Mouse (Mus musculus): ENCODE results near the gene Gcnt7. TPM values are rescaled to one million over a fixed set of nuclear protein-coding genes. Genes with fewer than 3 reads are reported as not detected.

The Gcnt7 gene
- polyA plus RNA-seq, 1 experiment: not detected

- Histone ChIP-seq H3K4me3 (replicated peaks) (no peak overlapping the region), H3K27me3 (replicated peaks) (no peaks in the 10 kb centered on the region), H3K4me1 (peaks cover 3% of the 10 kb centered on the region; the same call in 1 of the 2 replicates), H3K9me3 (no peaks in the 10 kb centered on the region), H3K36me3 (replicated peaks; ENCODE audit: low read length) (peaks cover 92% of the 10 kb centered on the region)
- TF ChIP-seq GATA1 (IDR thresholded peaks at IDR 0.05; ENCODE audit: borderline replicate concordance, low read length) (no peak), FLI1 (IDR thresholded peaks at IDR 0.05; ENCODE audit: low read length) (no peak)
Observed at GRCm38 (mm10) chr2:172466427-172467132, 8.2 kb upstream of the Gcnt7 start.

GRCm38 (mm10) chr2:172462813-172463212 lies 4.4 kb upstream of the Gcnt7 start:
- Histone ChIP-seq H3K4me3 (replicated peaks) (no peak overlapping the region), H3K36me3 (replicated peaks; ENCODE audit: low read length) (peaks cover 96% of the 10 kb centered on the region), H3K27me3 (replicated peaks) (no peaks in the 10 kb centered on the region), H3K4me1 (peaks cover 3% of the 10 kb centered on the region; the same call in 1 of the 2 replicates), H3K9me3 (no peaks in the 10 kb centered on the region)
- TF ChIP-seq FLI1 (IDR thresholded peaks at IDR 0.05; ENCODE audit: low read length) (no peak), GATA1 (IDR thresholded peaks at IDR 0.05; ENCODE audit: borderline replicate concordance, low read length) (no peak)

GRCm38 (mm10) chr2:172460647-172461046 lies 2.3 kb upstream of the Gcnt7 start:
- Histone ChIP-seq H3K4me1 (peaks cover 3% of the 10 kb centered on the region; the same call in 1 of the 2 replicates), H3K4me3 (replicated peaks) (no peak overlapping the region), H3K36me3 (replicated peaks; ENCODE audit: low read length) (peaks cover 96% of the 10 kb centered on the region), H3K9me3 (no peaks in the 10 kb centered on the region), H3K27me3 (replicated peaks) (no peaks in the 10 kb centered on the region)
- TF ChIP-seq GATA1 (IDR thresholded peaks at IDR 0.05; ENCODE audit: borderline replicate concordance, low read length) (no peak), FLI1 (IDR thresholded peaks at IDR 0.05; ENCODE audit: low read length) (no peak)

GRCm38 (mm10) chr2:172452458-172452857 lies 5.9 kb downstream of the Gcnt7 start:
- Histone ChIP-seq H3K4me1 (peaks cover 14% of the 10 kb centered on the region), H3K4me3 (replicated peaks) (no peak overlapping the region), H3K27me3 (replicated peaks) (no peaks in the 10 kb centered on the region), H3K36me3 (replicated peaks; ENCODE audit: low read length) (peaks cover 99% of the 10 kb centered on the region), H3K9me3 (no peaks in the 10 kb centered on the region)
- TF ChIP-seq GATA1 (IDR thresholded peaks at IDR 0.05; ENCODE audit: borderline replicate concordance, low read length) (no peak), FLI1 (IDR thresholded peaks at IDR 0.05; ENCODE audit: low read length) (no peak)

- H3K4me1 ChIP-seq: peaks cover 14% of the 10 kb centered on the region
- no peaks in the 10 kb centered on the region for H3K27me3 ChIP-seq (replicated peaks)
- peaks cover 99% of the 10 kb centered on the region for H3K36me3 ChIP-seq (replicated peaks; ENCODE audit: low read length)
- H3K4me3 ChIP-seq (replicated peaks): no peak overlapping the region
- no peaks in the 10 kb centered on the region for H3K9me3 ChIP-seq
- no peak for TF ChIP-seq GATA1 (IDR thresholded peaks at IDR 0.05; ENCODE audit: borderline replicate concordance, low read length)
- no peak for TF ChIP-seq FLI1 (IDR thresholded peaks at IDR 0.05; ENCODE audit: low read length)
Observed at GRCm38 (mm10) chr2:172452031-172452430, 6.4 kb downstream of the Gcnt7 start.

- Histone ChIP-seq H3K9me3 (no peaks in the 10 kb centered on the region), H3K36me3 (replicated peaks; ENCODE audit: low read length) (peaks cover 99% of the 10 kb centered on the region), H3K4me1 (peaks cover 16% of the 10 kb centered on the region), H3K27me3 (replicated peaks) (no peaks in the 10 kb centered on the region), H3K4me3 (replicated peaks) (no peak overlapping the region)
- TF ChIP-seq GATA1 (IDR thresholded peaks at IDR 0.05; ENCODE audit: borderline replicate concordance, low read length) (no peak), FLI1 (IDR thresholded peaks at IDR 0.05; ENCODE audit: low read length) (no peak)
Observed at GRCm38 (mm10) chr2:172450640-172451039, 7.8 kb downstream of the Gcnt7 start.

- no peak for TF ChIP-seq FLI1 (IDR thresholded peaks at IDR 0.05; ENCODE audit: low read length)
- Histone ChIP-seq H3K36me3 (replicated peaks; ENCODE audit: low read length) (peaks cover 99% of the 10 kb centered on the region), H3K27me3 (replicated peaks) (no peaks in the 10 kb centered on the region), H3K4me3 (replicated peaks) (no peak overlapping the region), H3K4me1 (peaks cover 22% of the 10 kb centered on the region), H3K9me3 (no peaks in the 10 kb centered on the region)
Observed at GRCm38 (mm10) chr2:172448329-172448728, 10.1 kb downstream of the Gcnt7 start.

- no peak for TF ChIP-seq GATA1 (IDR thresholded peaks at IDR 0.05; ENCODE audit: borderline replicate concordance, low read length)
- Histone ChIP-seq H3K4me1 (peaks cover 32% of the 10 kb centered on the region), H3K27me3 (replicated peaks) (no peaks in the 10 kb centered on the region), H3K4me3 (replicated peaks) (no peak overlapping the region), H3K36me3 (replicated peaks; ENCODE audit: low read length) (peaks cover 93% of the 10 kb centered on the region), H3K9me3 (no peaks in the 10 kb centered on the region)
Observed at GRCm38 (mm10) chr2:172447317-172447716, 11.1 kb downstream of the Gcnt7 start.

GRCm38 (mm10) chr2:172445617-172446016 lies 12.8 kb downstream of the Gcnt7 start:
- Histone ChIP-seq H3K36me3 (replicated peaks; ENCODE audit: low read length) (peaks cover 85% of the 10 kb centered on the region), H3K9me3 (no peaks in the 10 kb centered on the region), H3K27me3 (replicated peaks) (no peaks in the 10 kb centered on the region), H3K4me3 (replicated peaks) (no peak overlapping the region), H3K4me1 (peaks cover 44% of the 10 kb centered on the region)
- TF ChIP-seq FLI1 (IDR thresholded peaks at IDR 0.05; ENCODE audit: low read length): no peak
- TF ChIP-seq GATA1 (IDR thresholded peaks at IDR 0.05; ENCODE audit: borderline replicate concordance, low read length): no peak

GRCm38 (mm10) chr2:172441176-172441575 lies 17.2 kb downstream of the Gcnt7 start:
- H3K4me3 ChIP-seq (replicated peaks): peak overlapping the region; percentile 99
- no peaks in the 10 kb centered on the region for H3K27me3 ChIP-seq (replicated peaks)
- no peaks in the 10 kb centered on the region for H3K9me3 ChIP-seq
- H3K36me3 ChIP-seq (replicated peaks; ENCODE audit: low read length): peaks cover 40% of the 10 kb centered on the region
- H3K4me1 ChIP-seq: peaks cover 68% of the 10 kb centered on the region
- TF ChIP-seq GATA1 (IDR thresholded peaks at IDR 0.05; ENCODE audit: borderline replicate concordance, low read length): no peak
- TF ChIP-seq FLI1 (IDR thresholded peaks at IDR 0.05; ENCODE audit: low read length): no peak

All from megakaryocyte, embryonic 14.5 days (primary cell).